Mouse (Mus musculus) limb, embryonic 11.5 days (tissue): ENCODE measurements around the gene Xrcc5. TPM values are rescaled to one million over a fixed set of nuclear protein-coding genes. Genes with fewer than 3 reads are reported as not detected.

Experiments
- ATAC-seq: fragments of 200-750 bp; cut with Nextera tagmentation; 2 replicates; pipeline ENCODE4 v1.8.0; 2017; ENCODE audit warnings: low read depth; ENCODE audit not compliant: insufficient number of reproducible peaks, low FRiP score, low TSS enrichment
- DNase-seq: peaks from one replicate; pipeline ENCODE4 v3.0.0-alpha.2; 2015; ENCODE audit warnings: low spot score
- H3K27ac ChIP-seq: fragments of 300-500 bp; sonication (generic); replicated peaks from 2 replicates; pipeline ENCODE4 v1.5.1; 2014; ENCODE audit warnings: low read depth, mild to moderate bottlenecking, low read length
- H3K27me3 ChIP-seq: fragments of 300-500 bp; sonication (generic); 2 replicates; pipeline ENCODE4 v1.6.1; 2014; ENCODE audit warnings: mild to moderate bottlenecking, low read length, mixed read lengths; ENCODE audit not compliant: control insufficient read depth, insufficient read depth
- H3K36me3 ChIP-seq: fragments of 300-500 bp; sonication (generic); 2 replicates; pipeline ENCODE4 v1.6.1; 2014; ENCODE audit warnings: mild to moderate bottlenecking, low read length, moderate library complexity, mixed read lengths; ENCODE audit not compliant: control insufficient read depth, insufficient read depth
- H3K4me1 ChIP-seq: fragments of 300-500 bp; sonication (generic); 2 replicates; pipeline ENCODE4 v1.6.1; 2014; ENCODE audit warnings: low read length, mixed read lengths; ENCODE audit not compliant: control insufficient read depth, insufficient read depth
- H3K4me2 ChIP-seq: fragments of 300-500 bp; sonication (generic); 2 replicates; pipeline ENCODE4 v1.6.1; 2014; ENCODE audit warnings: low read depth, mild to moderate bottlenecking, moderate library complexity; ENCODE audit not compliant: severe bottlenecking
- H3K4me3 ChIP-seq: fragments of 300-500 bp; sonication (generic); 2 replicates; pipeline ENCODE4 v1.5.1; 2014; ENCODE audit warnings: low read depth, low read length
- H3K9ac ChIP-seq: fragments of 300-500 bp; sonication (generic); 2 replicates; pipeline ENCODE4 v1.6.1; 2014; ENCODE audit warnings: mild to moderate bottlenecking, low read length
- H3K9me3 ChIP-seq: fragments of 300-500 bp; sonication (generic); 2 replicates; pipeline ENCODE4 v1.6.1; 2016; ENCODE audit warnings: low read length; ENCODE audit not compliant: control insufficient read depth
- WGBS: fragments of 180-500 bp; shearing (Covaris S2); extraction: QIAGEN DNeasy Blood & Tissue Kit; methylation state at CpG from one replicate; pipeline ENCODE4 v1.1.7; 2014; 5-methylcytosine and 5-hydroxymethylcytosine counted together
- polyA plus RNA-seq: library from polyadenylated mRNA; unstranded; fragments of >200 nt; fragmentation: Nextera tagmentation; extraction: Ambion mirVana; gene quantifications from 2 replicates; pipeline ENCODE4 v1.2.1, GENCODE M21; 2014

Gene Xrcc5
- polyA plus RNA-seq, 1 experiment from 2014 or later, result 78.9 TPM

GRCm38 (mm10) chr1:72359462-72359861 is 52.2 kb downstream of the Xrcc5 start:
- 91% methylated on average over 2 of the region's 2 CpGs for WGBS
- no peak overlapping the region for H3K4me3 ChIP-seq
- H3K4me1 ChIP-seq, result no peaks in the 10 kb centered on the region
- no peaks in the 10 kb centered on the region for H3K9me3 ChIP-seq
- no peaks in the 10 kb centered on the region for H3K27me3 ChIP-seq
- H3K27ac ChIP-seq, result no peak overlapping the region
- no peak overlapping the region for H3K9ac ChIP-seq
- DNase-seq (no peak), ATAC-seq (no peak)
- H3K36me3 ChIP-seq, result no peaks in the 10 kb centered on the region; the same call in 1 of the 2 replicates
- H3K4me2 ChIP-seq, result no peak overlapping the region

GRCm38 (mm10) chr1:72360809-72361208 is 53.6 kb downstream of the Xrcc5 start:
- no peaks in the 10 kb centered on the region for H3K4me1 ChIP-seq
- no peak overlapping the region for H3K4me2 ChIP-seq
- H3K27ac ChIP-seq, result no peak overlapping the region
- ATAC-seq, result no peak
- H3K4me3 ChIP-seq, result no peak overlapping the region
- no peak for DNase-seq
- H3K9me3 ChIP-seq, result no peaks in the 10 kb centered on the region
- 96% methylated on average over 4 of the region's 4 CpGs for WGBS
- no peak overlapping the region for H3K9ac ChIP-seq
- no peaks in the 10 kb centered on the region for H3K27me3 ChIP-seq
- H3K36me3 ChIP-seq, result no peaks in the 10 kb centered on the region; the same call in 1 of the 2 replicates

GRCm38 (mm10) chr1:72364661-72365060 is 57.4 kb downstream of the Xrcc5 start:
- H3K9ac ChIP-seq, result no peak overlapping the region
- ATAC-seq (no peak), DNase-seq (no peak)
- H3K36me3 ChIP-seq, result no peaks in the 10 kb centered on the region; the same call in 1 of the 2 replicates
- no peaks in the 10 kb centered on the region for H3K4me1 ChIP-seq
- no peak overlapping the region for H3K4me3 ChIP-seq
- H3K27me3 ChIP-seq, result no peaks in the 10 kb centered on the region
- 90% methylated on average over 8 of the region's 8 CpGs for WGBS
- no peaks in the 10 kb centered on the region for H3K9me3 ChIP-seq
- H3K27ac ChIP-seq, result no peak overlapping the region
- no peak overlapping the region for H3K4me2 ChIP-seq

GRCm38 (mm10) chr1:72372512-72372911 is 65.3 kb downstream of the Xrcc5 start:
- Histone ChIP-seq H3K9me3 (no peaks in the 10 kb centered on the region), H3K9ac (no peak overlapping the region), H3K4me3 (no peak overlapping the region), H3K4me2 (no peak overlapping the region; the same call in 1 of the 2 replicates), H3K27ac (no peak overlapping the region), H3K36me3 (peaks cover 3% of the 10 kb centered on the region; the same call in 1 of the 2 replicates), H3K4me1 (no peaks in the 10 kb centered on the region), H3K27me3 (no peaks in the 10 kb centered on the region)
- 95% methylated on average over 1 of the region's 1 CpGs for WGBS
- no peak for ATAC-seq
- no peak for DNase-seq

DNA sequence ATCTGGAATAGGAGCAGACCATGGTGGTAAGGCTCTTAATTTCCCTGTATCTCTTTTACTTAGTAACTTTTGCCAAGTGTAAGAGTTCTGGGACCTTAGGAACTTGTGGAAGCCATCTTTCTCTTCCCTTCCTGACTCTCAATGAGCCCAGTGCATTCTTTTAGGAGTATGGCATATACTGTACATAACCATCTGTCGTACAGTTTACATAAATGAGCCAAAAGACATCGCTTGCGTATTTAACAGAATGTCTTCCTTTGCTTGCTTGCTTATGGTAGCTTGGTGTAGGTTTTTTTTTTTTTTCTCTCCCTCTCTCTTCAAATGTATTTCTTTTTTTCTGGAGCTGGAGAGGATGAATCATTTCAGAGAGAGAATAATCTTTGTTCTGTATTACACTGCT is 65.7 kb downstream of the Xrcc5 start:
- no peak overlapping the region for H3K4me3 ChIP-seq
- no peak for ATAC-seq
- no peak overlapping the region for H3K27ac ChIP-seq

DNA sequence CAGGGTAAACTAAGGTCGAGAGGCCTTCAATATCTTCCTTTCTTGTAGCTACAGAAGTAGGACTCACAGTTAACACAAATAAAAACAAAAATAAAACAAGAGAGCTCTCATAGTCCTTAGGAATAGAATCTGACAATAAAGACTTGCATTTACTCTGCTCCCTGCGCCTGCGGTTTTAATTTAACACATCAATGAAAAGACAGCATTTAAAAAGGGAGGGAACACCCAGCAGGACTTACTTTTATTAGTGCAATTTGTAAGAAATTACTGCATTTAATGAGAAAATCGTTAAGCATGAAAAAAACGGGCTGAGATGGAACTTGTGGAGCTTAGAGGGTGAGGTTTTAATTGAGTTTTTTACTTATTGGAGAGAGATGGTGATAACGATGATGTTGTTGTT is 66.4 kb downstream of the Xrcc5 start:
- Histone ChIP-seq H3K4me3 (no peak overlapping the region), H3K27ac (no peak overlapping the region)
- WGBS, result 54% methylated on average over 6 of the region's 6 CpGs

More for the DNA sequence above, 65.7 kb downstream of the Xrcc5 start:
- 98% methylated on average over 3 of the region's 3 CpGs for WGBS
- no peaks in the 10 kb centered on the region for H3K4me1 ChIP-seq
- no peaks in the 10 kb centered on the region for H3K9me3 ChIP-seq
- no peak overlapping the region; the same call in 1 of the 2 replicates for H3K4me2 ChIP-seq
- peaks cover 3% of the 10 kb centered on the region; the same call in 1 of the 2 replicates for H3K36me3 ChIP-seq
- H3K9ac ChIP-seq, result no peak overlapping the region
- no peak for DNase-seq
- H3K27me3 ChIP-seq, result no peaks in the 10 kb centered on the region

DNA sequence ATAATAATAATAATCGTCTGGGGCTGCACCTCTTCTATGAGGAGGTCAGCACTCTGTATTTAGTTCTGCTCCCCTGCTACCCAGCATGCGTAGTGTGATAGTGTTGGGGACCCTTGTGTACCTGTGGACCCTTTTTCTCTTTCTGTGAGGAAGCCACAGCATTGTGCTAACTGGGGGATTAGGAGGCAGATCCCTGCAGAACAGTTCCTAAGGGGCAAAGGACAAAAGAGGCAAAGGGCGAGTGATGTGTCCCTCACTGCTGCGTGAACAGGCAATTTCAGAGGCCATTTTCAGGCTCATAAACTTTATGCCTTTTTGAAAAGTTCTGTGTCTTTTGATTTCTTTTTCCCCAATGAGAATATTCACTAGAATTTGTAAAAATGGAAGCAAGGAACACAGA is 66.8 kb downstream of the Xrcc5 start:
- no peak overlapping the region for H3K4me2 ChIP-seq
- WGBS, result 58% methylated on average over 4 of the region's 4 CpGs

More for the DNA sequence above, 66.4 kb downstream of the Xrcc5 start:
- H3K9me3 ChIP-seq, result no peaks in the 10 kb centered on the region
- DNase-seq, result no peak
- no peaks in the 10 kb centered on the region for H3K27me3 ChIP-seq
- no peak for ATAC-seq
- no peaks in the 10 kb centered on the region for H3K4me1 ChIP-seq
- no peak overlapping the region for H3K9ac ChIP-seq
- H3K36me3 ChIP-seq, result peaks cover 3% of the 10 kb centered on the region; the same call in 1 of the 2 replicates
- H3K4me2 ChIP-seq, result no peak overlapping the region

DNA sequence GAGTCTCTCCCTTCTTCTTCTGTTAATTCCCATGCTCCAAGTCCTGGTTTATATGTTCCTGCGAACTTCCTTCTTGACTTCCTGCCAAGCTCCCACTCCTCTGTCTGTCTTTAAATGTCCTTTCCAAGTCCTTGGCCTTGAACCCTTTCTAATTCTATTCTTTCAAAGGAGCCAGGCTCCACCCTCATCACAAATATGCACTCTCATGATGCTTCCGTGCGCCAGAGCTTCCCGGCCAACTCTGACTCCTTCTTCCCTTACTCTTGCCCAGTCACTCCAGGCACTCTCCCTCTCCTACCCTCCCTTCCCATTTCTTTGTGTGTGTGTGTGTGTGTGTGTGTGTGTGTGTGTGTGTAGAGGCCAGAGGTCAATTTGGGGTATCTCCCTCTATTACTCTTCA is 70.9 kb downstream of the Xrcc5 start:
- no peak overlapping the region for H3K27ac ChIP-seq
- no peak overlapping the region for H3K4me3 ChIP-seq
- H3K9me3 ChIP-seq, result no peaks in the 10 kb centered on the region
- H3K27me3 ChIP-seq, result no peaks in the 10 kb centered on the region
- no peak for ATAC-seq
- DNase-seq, result no peak
- no peak overlapping the region for H3K4me2 ChIP-seq
- WGBS, result 93% methylated on average over 4 of the region's 4 CpGs
- H3K36me3 ChIP-seq, result no peaks in the 10 kb centered on the region; the same call in 1 of the 2 replicates
- H3K4me1 ChIP-seq, result no peaks in the 10 kb centered on the region
- no peak overlapping the region for H3K9ac ChIP-seq

More for the DNA sequence above, 66.8 kb downstream of the Xrcc5 start:
- Histone ChIP-seq H3K27me3 (no peaks in the 10 kb centered on the region), H3K9me3 (no peaks in the 10 kb centered on the region), H3K36me3 (peaks cover 3% of the 10 kb centered on the region; the same call in 1 of the 2 replicates), H3K9ac (no peak overlapping the region), H3K4me1 (no peaks in the 10 kb centered on the region), H3K4me3 (no peak overlapping the region), H3K27ac (no peak overlapping the region)
- DNase-seq, result no peak
- no peak for ATAC-seq

- Histone ChIP-seq H3K4me2 (no peak overlapping the region), H3K4me3 (no peak overlapping the region), H3K27ac (no peak overlapping the region), H3K4me1 (no peaks in the 10 kb centered on the region), H3K36me3 (no peaks in the 10 kb centered on the region; the same call in 1 of the 2 replicates), H3K9me3 (no peaks in the 10 kb centered on the region), H3K27me3 (no peaks in the 10 kb centered on the region), H3K9ac (no peak overlapping the region)
- no peak for ATAC-seq
- no peak for DNase-seq
- WGBS, result 91% methylated on average over 11 of the region's 11 CpGs
Observed at GRCm38 (mm10) chr1:72379752-72380353, 72.6 kb downstream of the Xrcc5 start.
